Mouse (Mus musculus) stomach, postnatal 0 days (tissue): ENCODE data around the gene Stard8. TPM values are rescaled to one million over a fixed set of nuclear protein-coding genes. Genes with fewer than 3 reads are reported as not detected.

Source experiments
- ATAC-seq: fragments of 200-750 bp; cut with Nextera tagmentation; 2 replicates; pipeline ENCODE4 v1.8.0; 2017; ENCODE audit not compliant: low FRiP score, low TSS enrichment
- DNase-seq: peaks from one replicate; pipeline ENCODE4 v3.0.0-alpha.2; 2016; ENCODE audit warnings: low spot score
- H3K27ac ChIP-seq: fragments of 300-500 bp; sonication (generic); replicated peaks from 2 replicates; pipeline ENCODE4 v1.5.1; 2014; ENCODE audit warnings: mild to moderate bottlenecking, control low read depth
- H3K27me3 ChIP-seq: fragments of 300-500 bp; sonication (generic); 2 replicates; pipeline ENCODE4 v1.6.1; 2014; ENCODE audit warnings: low read length; ENCODE audit not compliant: control insufficient read depth, insufficient read depth
- H3K36me3 ChIP-seq: fragments of 300-500 bp; sonication (generic); 2 replicates; pipeline ENCODE4 v1.6.1; 2014; ENCODE audit warnings: low read length, mixed read lengths; ENCODE audit not compliant: control insufficient read depth, insufficient read depth
- H3K4me1 ChIP-seq: fragments of 300-500 bp; sonication (generic); replicated peaks from 2 replicates; pipeline ENCODE4 v1.6.1; 2014; ENCODE audit warnings: antibody characterized with exemption; ENCODE audit not compliant: control insufficient read depth, insufficient read depth
- H3K4me2 ChIP-seq: fragments of 300-500 bp; sonication (generic); replicated peaks from 2 replicates; pipeline ENCODE4 v1.6.1; 2014; ENCODE audit warnings: low read depth, mild to moderate bottlenecking, control low read depth, moderate library complexity
- H3K4me3 ChIP-seq: fragments of 300-500 bp; sonication (generic); 2 replicates; pipeline ENCODE4 v1.5.1; 2014; ENCODE audit warnings: low read depth, low read length, control low read depth
- H3K9ac ChIP-seq: fragments of 300-500 bp; sonication (generic); 2 replicates; pipeline ENCODE4 v1.6.1; 2014; ENCODE audit warnings: mild to moderate bottlenecking, low read length, control low read depth, mixed read lengths
- H3K9me3 ChIP-seq: fragments of 300-500 bp; sonication (generic); 2 replicates; pipeline ENCODE4 v1.6.1; 2016; ENCODE audit warnings: low read length; ENCODE audit not compliant: control insufficient read depth
- CTCF ChIP-seq: IDR thresholded peaks from 2 replicates; pipeline ENCODE4 v1.5.1; 2016; ENCODE audit warnings: antibody characterized with exemption, low read depth, mild to moderate bottlenecking, moderate library complexity
- EP300 ChIP-seq: optimal IDR thresholded peaks from 2 replicates; pipeline ENCODE3; 2016; ENCODE audit warnings: antibody characterized with exemption
- WGBS: fragments of 180-500 bp; shearing (Covaris S2); extraction: QIAGEN DNeasy Blood & Tissue Kit; methylation state at CpG from one replicate; pipeline ENCODE4 v1.1.7; 2014; 5-methylcytosine and 5-hydroxymethylcytosine counted together
- polyA plus RNA-seq: library from polyadenylated mRNA; unstranded; fragments of >200 nt; fragmentation: Nextera tagmentation; extraction: Ambion mirVana; gene quantifications from 2 replicates; pipeline ENCODE4 v1.2.1, GENCODE M21; 2015

The Stard8 gene
- polyA plus RNA-seq, 1 experiment from 2014 or later: 3.2 TPM

- H3K4me3 ChIP-seq: no peak overlapping the region
- no peak overlapping the region for H3K27ac ChIP-seq
- WGBS: 76% methylated on average over 2 of the region's 2 CpGs
- TF ChIP-seq EP300: no peak
- no peak for TF ChIP-seq CTCF
- H3K9ac ChIP-seq: no peak overlapping the region
- DNase-seq: no peak
- no peak overlapping the region for H3K4me2 ChIP-seq
- no peak for ATAC-seq
- no peaks in the 10 kb centered on the region for H3K36me3 ChIP-seq
- no peaks in the 10 kb centered on the region for H3K27me3 ChIP-seq
- H3K4me1 ChIP-seq: no peaks in the 10 kb centered on the region
- no peaks in the 10 kb centered on the region for H3K9me3 ChIP-seq
Measured at GRCm38 (mm10) chrX:99015705-99016104, 12.7 kb downstream of the Stard8 start.

DNA sequence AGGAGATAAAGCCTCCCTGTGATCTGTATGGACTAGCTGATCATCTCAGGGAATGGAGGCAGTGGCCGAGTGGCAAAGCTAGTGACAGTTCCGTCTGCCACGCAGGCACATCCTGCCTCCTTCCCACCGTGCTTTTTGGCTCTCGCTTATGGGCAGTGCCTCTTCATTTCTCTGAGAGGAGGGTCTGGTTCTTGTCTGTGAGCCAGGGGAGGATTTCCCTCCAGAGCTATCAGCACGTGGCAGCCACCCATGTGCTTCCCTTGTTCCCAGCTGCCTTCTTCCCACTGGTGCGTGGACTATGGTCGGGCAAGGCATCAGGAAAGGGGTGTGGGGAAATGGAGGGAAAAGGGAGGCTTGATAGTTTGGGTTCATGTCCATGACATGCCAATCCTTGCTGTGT lies 13.9 kb downstream of the Stard8 start:
- TF ChIP-seq EP300 (no peak), CTCF (no peak)
- no peaks in the 10 kb centered on the region for H3K4me1 ChIP-seq

GRCm38 (mm10) chrX:99017874-99018273 lies 14.8 kb downstream of the Stard8 start:
- WGBS: 75% methylated on average over 6 of the region's 6 CpGs
- H3K27me3 ChIP-seq: no peaks in the 10 kb centered on the region

More for the DNA sequence above, 13.9 kb downstream of the Stard8 start:
- no peak for ATAC-seq
- Histone ChIP-seq H3K27ac (no peak overlapping the region), H3K27me3 (no peaks in the 10 kb centered on the region), H3K9ac (no peak overlapping the region), H3K4me3 (no peak overlapping the region), H3K9me3 (no peaks in the 10 kb centered on the region), H3K4me2 (no peak overlapping the region), H3K36me3 (no peaks in the 10 kb centered on the region)
- 49% methylated on average over 8 of the region's 8 CpGs for WGBS
- DNase-seq: no peak

GRCm38 (mm10) chrX:99019303-99019702 lies 16.3 kb downstream of the Stard8 start:
- H3K27me3 ChIP-seq: no peaks in the 10 kb centered on the region
- H3K4me3 ChIP-seq: no peak overlapping the region
- no peaks in the 10 kb centered on the region for H3K9me3 ChIP-seq
- H3K4me1 ChIP-seq: no peaks in the 10 kb centered on the region
- H3K36me3 ChIP-seq: no peaks in the 10 kb centered on the region
- 83% methylated on average over 4 of the region's 4 CpGs for WGBS
- DNase-seq: no peak
- no peak overlapping the region for H3K9ac ChIP-seq
- TF ChIP-seq EP300: no peak
- TF ChIP-seq CTCF: no peak
- ATAC-seq: no peak
- H3K27ac ChIP-seq: no peak overlapping the region
- no peak overlapping the region for H3K4me2 ChIP-seq

More at GRCm38 (mm10) chrX:99017874-99018273, 14.8 kb downstream of the Stard8 start:
- H3K27ac ChIP-seq: no peak overlapping the region
- H3K36me3 ChIP-seq: no peaks in the 10 kb centered on the region
- ATAC-seq (no peak), DNase-seq (no peak)
- TF ChIP-seq EP300 (no peak), CTCF (no peak)
- no peaks in the 10 kb centered on the region for H3K4me1 ChIP-seq
- H3K9ac ChIP-seq: no peak overlapping the region
- H3K4me2 ChIP-seq: no peak overlapping the region
- no peaks in the 10 kb centered on the region for H3K9me3 ChIP-seq
- no peak overlapping the region for H3K4me3 ChIP-seq

- Histone ChIP-seq H3K9ac (no peak overlapping the region), H3K27me3 (no peaks in the 10 kb centered on the region), H3K36me3 (no peaks in the 10 kb centered on the region), H3K4me1 (no peaks in the 10 kb centered on the region), H3K9me3 (no peaks in the 10 kb centered on the region), H3K4me2 (no peak overlapping the region), H3K27ac (no peak overlapping the region), H3K4me3 (no peak overlapping the region)
- no peak for DNase-seq
- ATAC-seq: no peak
- WGBS: 64% methylated on average over 4 of the region's 4 CpGs
- TF ChIP-seq EP300 (no peak), CTCF (no peak)
Measured at GRCm38 (mm10) chrX:99020215-99020614, 17.2 kb downstream of the Stard8 start.

DNA sequence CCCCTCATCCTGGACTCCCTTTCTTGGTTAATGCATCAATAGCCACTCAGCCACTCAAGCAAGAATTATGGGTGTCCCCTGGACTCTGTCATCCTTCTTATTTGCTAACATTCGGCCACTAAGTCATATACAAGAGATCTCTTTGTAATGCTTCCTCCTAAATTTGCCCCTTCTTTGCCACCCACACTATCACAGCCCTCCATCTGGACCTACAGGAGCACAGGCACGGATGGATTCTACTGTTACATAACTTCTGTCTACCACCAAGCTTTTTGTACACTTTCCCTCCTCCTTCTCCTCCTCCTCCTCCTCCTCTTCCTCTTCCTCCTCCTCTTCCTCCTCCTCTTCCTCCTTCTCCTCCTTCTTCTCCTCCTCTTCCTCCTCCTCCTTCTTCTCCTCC lies 18.5 kb downstream of the Stard8 start:
- no peaks in the 10 kb centered on the region for H3K27me3 ChIP-seq
- H3K4me1 ChIP-seq: no peaks in the 10 kb centered on the region
- H3K36me3 ChIP-seq: no peaks in the 10 kb centered on the region
- TF ChIP-seq CTCF: no peak
- no peak for TF ChIP-seq EP300
- no peaks in the 10 kb centered on the region for H3K9me3 ChIP-seq
- no peak overlapping the region for H3K4me2 ChIP-seq
- no peak overlapping the region for H3K4me3 ChIP-seq
- no peak overlapping the region for H3K27ac ChIP-seq
- 69% methylated on average over 2 of the region's 2 CpGs for WGBS
- H3K9ac ChIP-seq: no peak overlapping the region
- ATAC-seq (no peak), DNase-seq (no peak)
